19 mouse cellular contexts compared by ENCODE assay signal in the genomic region with DNA sequence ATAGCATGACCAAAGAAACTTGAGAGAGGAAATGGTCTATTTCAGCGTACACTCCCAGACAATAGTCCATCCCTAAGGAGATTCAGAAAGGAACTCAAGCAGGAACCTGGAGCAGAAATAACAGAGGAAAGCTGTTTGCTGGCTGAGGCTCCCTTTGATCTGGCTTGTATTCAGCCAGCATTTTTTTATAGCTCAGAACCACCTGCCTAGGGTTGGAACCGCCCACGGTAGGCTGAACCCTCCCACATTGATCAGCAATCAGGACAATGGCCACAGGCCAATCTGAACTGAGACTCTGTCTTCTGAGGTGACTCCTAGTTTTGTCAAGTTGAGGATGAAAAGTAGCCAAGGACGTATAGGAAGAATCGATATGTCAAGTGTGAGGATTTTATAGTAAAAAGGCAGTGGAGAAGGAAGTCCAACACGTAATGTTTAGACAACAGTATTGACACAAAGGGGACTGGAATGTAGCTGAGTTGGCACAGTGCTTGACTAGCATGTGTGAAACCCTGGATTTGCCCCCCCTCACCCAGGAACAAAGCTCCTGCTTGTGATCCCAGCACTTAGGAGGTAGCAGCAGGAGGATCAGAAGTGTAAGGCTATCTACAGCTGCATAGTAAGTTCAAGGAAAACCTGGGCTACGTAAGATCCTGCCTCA. TPM values are rescaled to one million over a fixed set of nuclear protein-coding genes. Genes with fewer than 3 reads are reported as not detected.
DNase-seq lines count a peak whose midpoint lies in the region; ATAC-seq and TF ChIP-seq lines count a peak whose summit lies in the region.
"Had no signal": no experiment of that assay in that cellular context is flagged by ENCODE, and none has a peak within 500 bp of the region (broad histone marks: within the 10 kb centered on the region; RNA-seq: fewer than 3 reads in every experiment).

No protein-coding gene starts in this region.

- H3K9ac ChIP-seq in lung, postnatal 0 days (replicated peaks; ENCODE audit: low read depth), result no peak overlapping the region
- H3K9ac ChIP-seq in midbrain, embryonic 16.5 days (ENCODE audit: low read depth, low read length), result no peak overlapping the region
- H3K9ac ChIP-seq: heart, embryonic 13.5 days had no signal

- no peaks in the 10 kb centered on the region for H3K36me3 ChIP-seq in lung, postnatal 0 days (ENCODE audit: insufficient read depth, low read length)
- H3K36me3 ChIP-seq in midbrain, embryonic 16.5 days (ENCODE audit: control insufficient read depth, insufficient read depth, low read length), result no peaks in the 10 kb centered on the region; the same call in 1 of the 2 replicates
- H3K36me3 ChIP-seq: midbrain, embryonic 10.5 days had no signal

- no peak for TF ChIP-seq CTCF in lung, postnatal 0 days (IDR thresholded peaks at IDR 0.05)

- no peak for TF ChIP-seq EP300 in lung, postnatal 0 days (IDR thresholded peaks at IDR 0.05)

- H3K27ac ChIP-seq in lung, postnatal 0 days (ENCODE audit: low read length), result no peak overlapping the region
- no peak overlapping the region for H3K27ac ChIP-seq in midbrain, embryonic 16.5 days (ENCODE audit: low read length)
- H3K27ac ChIP-seq: gastrocnemius, adult 2 months; heart, embryonic 13.5 days; midbrain, embryonic 10.5 days had no signal

- ATAC-seq in lung, postnatal 0 days, result peak; percentile 61
- ATAC-seq in midbrain, embryonic 16.5 days, result no peak
- ATAC-seq: forebrain, embryonic 16.5 days had no signal

- WGBS in lung, postnatal 0 days, result 43% methylated on average over 7 of the region's 7 CpGs
- 90% methylated on average over 7 of the region's 7 CpGs for WGBS in midbrain, embryonic 16.5 days

- no peaks in the 10 kb centered on the region for H3K9me3 ChIP-seq in lung, postnatal 0 days (ENCODE audit: low read length)
- H3K9me3 ChIP-seq in midbrain, embryonic 16.5 days (replicated peaks; ENCODE audit: control insufficient read depth, low read length, poor library complexity, severe bottlenecking), result no peaks in the 10 kb centered on the region
- H3K9me3 ChIP-seq: heart, embryonic 13.5 days; midbrain, embryonic 10.5 days had no signal

- H3K4me1 ChIP-seq in lung, postnatal 0 days (ENCODE audit: insufficient read depth, low read depth, low read length), result no peaks in the 10 kb centered on the region
- H3K4me1 ChIP-seq in midbrain, embryonic 16.5 days (ENCODE audit: control insufficient read depth, insufficient read depth, low read length), result no peaks in the 10 kb centered on the region
- H3K4me1 ChIP-seq: heart, embryonic 13.5 days had no signal

- H3K27me3 ChIP-seq in lung, postnatal 0 days (replicated peaks; ENCODE audit: insufficient read depth, low read length), result no peaks in the 10 kb centered on the region
- H3K27me3 ChIP-seq in midbrain, embryonic 16.5 days (ENCODE audit: control insufficient read depth, insufficient read depth, low read depth, low read length), result no peaks in the 10 kb centered on the region
- H3K27me3 ChIP-seq: heart, embryonic 13.5 days had no signal

- H3K4me2 ChIP-seq in lung, postnatal 0 days (replicated peaks; ENCODE audit: low read depth, low read length), result no peak overlapping the region
- no peak overlapping the region for H3K4me2 ChIP-seq in midbrain, embryonic 16.5 days (ENCODE audit: low read length)
- H3K4me2 ChIP-seq: heart, embryonic 13.5 days had no signal

- H3K4me3 ChIP-seq in lung, postnatal 0 days (ENCODE audit: low read depth, low read length), result no peak overlapping the region
- H3K4me3 ChIP-seq in midbrain, embryonic 16.5 days (ENCODE audit: low read depth, low read length), result no peak overlapping the region
- H3K4me3 ChIP-seq: erythroblast, embryonic 14.5 days; gastrocnemius, adult 2 months; heart, embryonic 13.5 days; midbrain, embryonic 10.5 days had no signal

- DNase-seq in layer of hippocampus, adult 9-11 months, result peak; percentile 64
- no peak for DNase-seq in layer of hippocampus, postnatal 10 days (ENCODE audit: low spot score in 2 of 2)
- peak; percentile 54 for DNase-seq in lung, postnatal 0 days (ENCODE audit: low spot score)
- no peak for DNase-seq in lung, postnatal 14 days
- DNase-seq in lung, postnatal 10 days, result peak; percentile 12
- peak; percentile 56 for DNase-seq in yolk sac, embryonic 10.5 days (ENCODE audit: low spot score)
- no peak for DNase-seq in kidney, postnatal 36 days
- DNase-seq: adrenal gland, postnatal 14 days; B cell, adult 2 months; cerebellum, adult 2 months; gastrocnemius, adult 2 months; heart, postnatal 4 days; kidney, adult 9 months; left cerebral cortex, postnatal 4 days had no signal

RNA-seq across cellular contexts. Expression of a gene that starts 44.2 kb away (rescaled TPM):
- 100 to 1,000 TPM; 221 to 232 TPM for total RNA-seq in layer of hippocampus, postnatal 10 days (2021)
- polyA plus RNA-seq in lung, postnatal 0 days (2015; fragmentation: Nextera tagmentation; extraction: Ambion mirVana), result 7.1 and 8.5 TPM in 2 replicates
- polyA plus RNA-seq in midbrain, embryonic 16.5 days (2015; fragmentation: Nextera tagmentation; extraction: Ambion mirVana), result 67.5 and 75.5 TPM in 2 replicates

RNA-seq across cellular contexts. Expression of a gene that starts 56.7 kb away (rescaled TPM):
- 10 to 100 TPM; 60.9 to 66.3 TPM for total RNA-seq in layer of hippocampus, postnatal 10 days (2021)
- polyA plus RNA-seq in lung, postnatal 0 days (2015; fragmentation: Nextera tagmentation; extraction: Ambion mirVana), result 87.9 and 88.7 TPM in 2 replicates
- polyA plus RNA-seq in midbrain, embryonic 16.5 days (2015; fragmentation: Nextera tagmentation; extraction: Ambion mirVana), result 86.9 and 94.8 TPM in 2 replicates

Comparison
In these comparisons a context has a peak if more than half of its experiments do, and no peak if none do; other contexts are left out.
1. DNase-seq: peak in layer of hippocampus, adult 9-11 months (single experiment), lung, postnatal 0 days (single experiment), lung, postnatal 10 days (single experiment) and yolk sac, embryonic 10.5 days (single experiment); none in layer of hippocampus, postnatal 10 days (0 of 2), lung, postnatal 14 days (single experiment) and kidney, postnatal 36 days (0 of 2).